Mouse (Mus musculus): ENCODE results near the gene Nbas.

Nbas gene

GRCm38 (mm10) chr12:13268826-13269449 lies at the start of gene Nbas:
Gene Nbas (plus strand): TSS chr12:13269133.
- DNase-seq = peak; percentile 93 to 95

DNA sequence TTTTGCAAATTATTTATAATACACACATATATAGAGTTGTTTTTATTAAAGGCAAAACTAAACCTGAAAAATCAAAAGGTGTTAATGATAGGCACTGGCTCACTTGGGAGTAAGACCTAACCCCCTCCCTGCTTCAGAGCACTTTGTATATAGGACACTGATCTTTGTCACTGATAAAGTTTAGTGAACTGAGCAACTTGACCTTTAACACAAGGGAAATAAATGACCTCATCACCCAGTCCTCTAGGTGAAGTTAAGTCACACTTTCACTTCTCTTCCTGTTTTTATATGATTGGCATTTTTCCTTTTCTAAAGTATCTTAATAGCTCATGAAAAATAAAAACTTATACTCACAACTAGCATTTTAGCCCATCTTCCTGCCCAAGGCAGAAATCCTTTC lies 26.5 kb upstream of the Nbas start:
- no peak for DNase-seq

- DNase-seq = peak; percentile 89 to 90
These were observed 20.0 kb upstream of the Nbas start, which contains the start of gene Ddx1 for GRCm38 (mm10) chr12:13248691-13249572. Gene Ddx1 (minus strand): TSS chr12:13249213.

DNA sequence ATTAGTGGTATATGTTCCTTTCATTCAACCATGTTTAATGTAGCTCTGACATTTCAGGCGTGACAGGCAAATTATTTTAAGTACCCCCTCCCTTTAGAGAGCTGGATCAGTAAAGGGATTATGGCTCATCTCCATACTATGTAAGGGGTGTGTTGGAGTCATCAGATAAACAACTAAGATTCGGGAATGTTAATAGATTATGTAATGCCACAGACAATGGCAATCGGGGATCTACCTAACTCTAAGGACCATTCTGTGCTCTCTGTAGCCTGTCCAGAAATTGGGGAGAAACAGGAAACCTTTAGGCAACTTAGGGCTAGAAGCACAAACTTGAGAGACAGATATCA lies 19.4 kb upstream of the Nbas start:
- DNase-seq = no peak

- DNase-seq = no peak
These were observed 13.9 kb upstream of the Nbas start for GRCm38 (mm10) chr12:13255068-13255467.

DNA sequence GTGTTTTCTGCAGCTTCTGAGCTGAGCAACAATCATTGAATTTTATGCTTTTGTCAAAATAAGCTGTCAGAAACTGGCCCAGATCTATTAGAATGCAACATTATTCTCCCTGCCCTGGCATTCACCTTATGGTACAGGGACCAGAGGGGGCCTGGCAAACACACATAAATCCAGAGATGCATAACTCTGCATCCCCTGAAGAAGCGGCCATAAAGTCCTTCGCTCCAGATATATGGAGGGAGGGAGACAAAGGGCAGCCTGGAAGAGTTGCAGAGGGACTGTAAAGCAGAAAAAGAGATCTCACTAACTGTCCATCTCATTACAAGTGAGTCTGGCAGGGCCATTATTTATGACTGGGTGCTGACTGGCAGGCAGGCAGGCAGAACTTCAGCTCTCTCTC lies 13.2 kb upstream of the Nbas start:
- no peak for DNase-seq

GRCm38 (mm10) chr12:13268412-13268811 lies 521 bp upstream of the Nbas start:
- DNase-seq = no peak

GRCm38 (mm10) chr12:13269570-13270390 lies 847 bp downstream of the Nbas start:
- DNase-seq = peak in 1 of 2 experiments; percentile 24

- DNase-seq = no peak
These were observed 22.5 kb downstream of the Nbas start for GRCm38 (mm10) chr12:13291453-13291852.

GRCm38 (mm10) chr12:13293421-13293881 lies 24.5 kb downstream of the Nbas start:
- no peak for DNase-seq

- no peak for DNase-seq
These were observed 34.1 kb downstream of the Nbas start for GRCm38 (mm10) chr12:13303037-13303436.

GRCm38 (mm10) chr12:13313966-13314365 lies 45.0 kb downstream of the Nbas start:
- DNase-seq = no peak

DNA sequence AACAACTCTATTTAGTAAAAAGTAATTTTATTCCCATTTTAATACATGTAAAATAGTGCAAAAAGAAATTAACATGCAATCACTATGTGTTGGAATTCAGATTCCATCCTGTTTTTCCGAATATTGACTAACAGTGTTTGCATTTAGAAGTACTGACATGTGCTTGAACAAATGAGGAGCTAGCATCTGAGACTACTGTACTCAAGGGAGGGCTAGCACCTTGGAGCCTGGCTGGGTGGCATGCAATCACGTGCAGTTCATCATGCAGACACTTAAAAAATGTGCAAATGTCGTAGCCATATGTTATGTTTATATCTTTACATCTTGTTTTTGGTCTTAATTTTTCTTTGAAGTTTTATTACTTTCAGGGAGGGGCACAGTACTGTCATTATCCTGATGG lies 45.5 kb downstream of the Nbas start:
- DNase-seq = no peak

- no peak for DNase-seq
These were observed 46.1 kb downstream of the Nbas start for GRCm38 (mm10) chr12:13315081-13315480.

DNA sequence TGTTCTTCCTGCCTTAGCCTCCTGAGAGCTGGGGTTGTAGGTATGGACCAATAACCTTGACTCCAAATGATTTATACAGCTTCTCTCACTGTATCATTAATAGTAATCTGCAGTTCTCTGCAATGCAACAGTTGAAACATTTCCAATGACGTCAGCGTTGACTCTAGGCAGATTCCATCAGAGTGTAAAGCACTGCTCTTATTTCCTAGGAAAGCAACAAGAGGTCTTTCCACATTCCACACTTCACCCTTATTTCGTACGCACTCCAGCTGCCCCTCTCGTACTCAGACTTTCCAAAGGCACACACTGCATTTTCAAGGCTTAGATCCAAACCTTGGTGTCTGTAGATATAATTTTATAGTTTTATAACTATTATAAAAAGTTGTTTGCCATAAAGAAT lies 73.6 kb downstream of the Nbas start:
- DNase-seq = no peak

DNA sequence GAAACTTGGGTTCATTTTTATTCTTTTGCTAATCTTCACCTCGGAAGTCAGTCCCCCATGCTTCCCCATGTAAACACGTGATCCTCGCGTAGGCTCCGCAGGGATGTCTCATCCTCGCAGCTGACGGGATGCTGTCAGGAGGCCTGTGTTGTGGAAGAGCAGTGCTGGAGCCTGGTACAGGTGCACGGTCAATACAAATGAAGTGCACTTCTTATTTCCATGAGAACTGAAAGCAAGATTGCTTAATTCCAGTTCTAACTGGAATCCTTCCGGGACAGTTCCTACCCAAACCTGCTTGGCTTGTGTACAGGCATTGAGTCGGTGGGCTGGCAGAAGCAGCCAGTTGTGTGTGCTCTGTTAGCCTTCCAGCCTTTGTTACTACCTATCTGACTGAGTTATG lies 87.3 kb downstream of the Nbas start:
- no peak for DNase-seq

DNA sequence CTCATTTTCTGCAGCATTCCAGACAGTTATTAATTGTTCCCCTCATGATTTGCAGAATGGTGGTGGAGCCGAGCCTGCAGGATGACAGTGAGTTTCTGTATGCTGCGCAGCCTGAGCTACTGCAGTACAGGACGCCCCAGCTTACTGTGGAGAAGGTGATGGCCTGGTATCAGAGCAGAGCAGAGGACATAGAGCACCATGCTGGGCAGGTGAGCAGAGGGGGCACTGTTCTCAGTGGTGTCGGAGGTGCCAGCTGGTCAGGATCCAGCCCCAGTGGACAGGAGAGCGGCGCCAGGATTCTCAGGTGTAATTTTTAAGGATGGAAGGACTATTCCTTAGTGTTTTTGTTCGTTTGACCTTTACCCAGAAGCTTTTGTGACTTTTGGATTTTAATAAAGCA lies 87.8 kb downstream of the Nbas start:
- peak; percentile 22 to 60 for DNase-seq

DNA sequence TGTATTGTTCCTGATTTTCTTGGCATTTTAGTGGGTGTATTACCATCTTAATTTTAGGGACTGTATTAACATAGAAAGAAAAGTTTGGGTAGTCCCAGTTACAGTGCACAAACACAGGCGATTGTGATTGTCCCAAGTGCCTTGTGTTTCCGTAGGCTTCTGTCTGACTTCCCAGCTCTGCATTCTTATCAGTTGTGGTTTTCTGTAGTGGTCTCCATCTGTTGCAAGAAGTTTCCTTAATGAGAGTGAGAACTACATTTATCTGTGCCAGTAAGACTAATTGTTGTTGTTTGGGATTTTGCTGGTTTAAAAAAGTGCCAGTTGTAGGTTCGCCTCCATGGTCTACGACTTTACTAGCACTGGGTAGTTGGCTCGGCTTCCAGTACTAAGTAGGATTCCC lies 88.3 kb downstream of the Nbas start:
- DNase-seq = no peak

DNA sequence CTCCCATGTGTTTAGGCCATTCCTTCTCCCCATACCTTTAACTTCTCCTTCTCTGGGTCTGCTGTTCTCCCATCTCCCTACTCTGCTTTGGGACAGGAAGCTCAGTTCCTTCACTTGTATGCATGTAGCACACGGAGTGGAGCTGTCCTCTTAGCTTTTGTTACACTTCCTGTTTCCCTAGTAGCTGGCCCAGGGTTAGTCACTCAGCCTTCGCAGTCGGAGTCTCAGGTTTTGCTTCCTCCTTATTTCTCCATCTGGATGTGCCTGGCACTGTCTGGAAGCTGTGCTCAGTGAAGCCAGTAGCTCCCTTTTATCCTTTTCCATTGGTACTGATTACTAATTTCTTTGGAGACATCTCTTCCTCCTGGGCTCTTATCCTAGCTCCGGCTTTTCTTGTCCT lies 89.9 kb downstream of the Nbas start:
- DNase-seq = no peak

- DNase-seq = no peak
These were observed 91.4 kb downstream of the Nbas start for GRCm38 (mm10) chr12:13360183-13360811.

DNA sequence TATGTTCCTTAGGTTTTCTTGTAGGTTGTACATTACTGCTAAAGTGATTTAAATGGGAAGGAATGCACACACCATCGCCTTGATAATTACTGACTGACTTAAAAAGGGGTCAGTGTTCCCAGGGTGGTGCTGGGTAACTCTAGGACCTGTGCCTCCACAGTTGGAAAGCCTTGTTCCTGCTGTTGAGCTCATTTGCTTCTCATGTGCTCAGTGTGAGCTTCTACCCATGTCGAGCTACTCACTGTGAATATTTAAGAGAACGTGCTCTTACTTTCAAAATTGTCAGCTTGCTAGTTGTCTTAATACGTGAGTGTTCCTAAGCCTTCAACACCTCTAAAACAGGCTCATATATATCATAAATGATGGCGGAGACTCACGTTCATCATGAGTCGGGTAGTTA lies 112.6 kb downstream of the Nbas start:
- no peak for DNase-seq

DNA sequence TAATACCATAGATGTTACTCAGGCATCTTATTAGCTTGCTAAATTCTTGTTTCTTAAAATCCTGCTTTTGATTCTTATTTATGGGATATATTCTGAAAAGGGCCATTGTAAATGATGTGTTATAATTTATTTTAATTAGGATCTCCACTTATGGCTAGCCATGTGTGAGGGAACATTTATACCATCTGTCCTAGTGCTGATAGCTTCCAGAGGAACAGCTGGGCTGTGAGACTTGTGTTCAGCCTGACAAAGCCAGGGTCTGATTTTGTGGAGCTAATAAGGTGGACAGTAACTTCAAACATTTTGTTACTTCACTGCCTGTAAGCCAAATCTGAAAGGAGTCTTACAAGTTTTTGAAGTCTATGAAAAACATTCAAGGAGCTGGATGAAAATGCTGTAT lies 113.1 kb downstream of the Nbas start:
- no peak for DNase-seq

- DNase-seq = no peak
These were observed 120.7 kb downstream of the Nbas start for GRCm38 (mm10) chr12:13389644-13390043.
